Mouse (Mus musculus): ENCODE measurements around the gene Kcnh2. TPM values are rescaled to one million over a fixed set of nuclear protein-coding genes. Genes with fewer than 3 reads are reported as not detected.

Kcnh2 gene
- polyA plus RNA-seq, 1 experiment from 2014 or later, result 0.35 TPM

GRCm38 (mm10) chr5:24378700-24379099 lies 27.3 kb upstream of the Kcnh2 start:
- Histone ChIP-seq H3K4me3 (replicated peaks) (no peak overlapping the region), H3K9me3 (replicated peaks) (no peaks in the 10 kb centered on the region), H3K9ac (no peak overlapping the region), H3K36me3 (replicated peaks) (no peaks in the 10 kb centered on the region), H3K4me1 (replicated peaks) (peaks cover 12% of the 10 kb centered on the region), H3K27me3 (peaks cover 11% of the 10 kb centered on the region; the same call in 1 of the 2 replicates), H3K27ac (replicated peaks) (no peak overlapping the region), H3K4me2 (no peak overlapping the region)
- no peak for ATAC-seq (ENCODE audit: insufficient read depth)
- WGBS (ENCODE audit: insufficient replicate concordance), result 57% methylated on average over 2 of the region's 2 CpGs

GRCm38 (mm10) chr5:24374666-24375328 lies 23.4 kb upstream of the Kcnh2 start:
- Histone ChIP-seq H3K4me1 (replicated peaks) (no peaks in the 10 kb centered on the region), H3K9ac (no peak overlapping the region), H3K36me3 (replicated peaks) (no peaks in the 10 kb centered on the region), H3K27ac (replicated peaks) (no peak overlapping the region), H3K4me3 (replicated peaks) (no peak overlapping the region), H3K9me3 (replicated peaks) (no peaks in the 10 kb centered on the region), H3K4me2 (no peak overlapping the region), H3K27me3 (peaks cover 11% of the 10 kb centered on the region; the same call in 1 of the 2 replicates)
- 57% methylated on average over 7 of the region's 7 CpGs for WGBS (ENCODE audit: insufficient replicate concordance)
- ATAC-seq (ENCODE audit: insufficient read depth), result no peak

- no peak overlapping the region for H3K27ac ChIP-seq (replicated peaks)
- H3K27me3 ChIP-seq, result peaks cover 11% of the 10 kb centered on the region; the same call in 1 of the 2 replicates
- 70% methylated on average over 6 of the region's 6 CpGs for WGBS (ENCODE audit: insufficient replicate concordance)
- no peaks in the 10 kb centered on the region for H3K4me1 ChIP-seq (replicated peaks)
- no peak for ATAC-seq (ENCODE audit: insufficient read depth)
- no peak overlapping the region for H3K4me2 ChIP-seq
- no peak overlapping the region for H3K4me3 ChIP-seq (replicated peaks)
- no peaks in the 10 kb centered on the region for H3K36me3 ChIP-seq (replicated peaks)
- H3K9me3 ChIP-seq (replicated peaks), result no peaks in the 10 kb centered on the region
- no peak overlapping the region for H3K9ac ChIP-seq
These were observed 22.8 kb upstream of the Kcnh2 start for GRCm38 (mm10) chr5:24374216-24374615.

GRCm38 (mm10) chr5:24373807-24374206 lies 22.4 kb upstream of the Kcnh2 start:
- H3K9ac ChIP-seq, result no peak overlapping the region
- no peaks in the 10 kb centered on the region for H3K9me3 ChIP-seq (replicated peaks)
- no peaks in the 10 kb centered on the region for H3K36me3 ChIP-seq (replicated peaks)
- no peak for ATAC-seq (ENCODE audit: insufficient read depth)
- H3K27me3 ChIP-seq, result peaks cover 11% of the 10 kb centered on the region; the same call in 1 of the 2 replicates
- H3K4me3 ChIP-seq (replicated peaks), result no peak overlapping the region
- H3K4me2 ChIP-seq, result no peak overlapping the region
- no peak overlapping the region for H3K27ac ChIP-seq (replicated peaks)
- no peaks in the 10 kb centered on the region for H3K4me1 ChIP-seq (replicated peaks)
- 74% methylated on average over 5 of the region's 5 CpGs for WGBS (ENCODE audit: insufficient replicate concordance)

DNA sequence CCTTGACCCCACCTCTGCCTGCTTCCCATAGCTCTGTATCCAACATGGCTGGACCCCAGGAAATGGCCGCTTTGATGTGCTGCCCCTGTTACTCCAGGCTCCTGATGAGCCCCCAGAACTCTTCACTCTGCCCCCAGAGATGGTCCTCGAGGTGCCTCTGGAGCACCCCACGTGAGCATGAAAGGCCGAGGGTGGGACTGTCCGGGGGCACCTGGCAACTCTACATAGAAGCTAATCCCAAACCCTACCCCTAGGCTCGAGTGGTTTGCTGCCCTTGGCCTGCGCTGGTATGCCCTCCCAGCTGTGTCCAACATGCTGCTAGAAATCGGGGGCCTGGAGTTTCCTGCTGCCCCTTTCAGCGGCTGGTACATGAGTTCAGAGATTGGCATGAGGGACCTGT lies 18.4 kb upstream of the Kcnh2 start:
- H3K27ac ChIP-seq (replicated peaks), result no peak overlapping the region
- H3K36me3 ChIP-seq (replicated peaks), result no peaks in the 10 kb centered on the region
- no peaks in the 10 kb centered on the region for H3K4me1 ChIP-seq (replicated peaks)
- H3K4me3 ChIP-seq (replicated peaks), result no peak overlapping the region
- H3K9ac ChIP-seq, result no peak overlapping the region
- H3K27me3 ChIP-seq, result peaks cover 17% of the 10 kb centered on the region; the same call in 1 of the 2 replicates
- ATAC-seq (ENCODE audit: insufficient read depth), result no peak
- WGBS (ENCODE audit: insufficient replicate concordance), result 70% methylated on average over 9 of the region's 9 CpGs
- H3K9me3 ChIP-seq (replicated peaks), result no peaks in the 10 kb centered on the region
- no peak overlapping the region for H3K4me2 ChIP-seq

GRCm38 (mm10) chr5:24366426-24366825 lies 15.0 kb upstream of the Kcnh2 start:
- Histone ChIP-seq H3K4me3 (replicated peaks) (no peak overlapping the region), H3K27me3 (peaks cover 27% of the 10 kb centered on the region; the same call in 1 of the 2 replicates), H3K27ac (replicated peaks) (no peak overlapping the region), H3K4me1 (replicated peaks) (no peaks in the 10 kb centered on the region), H3K4me2 (no peak overlapping the region), H3K36me3 (replicated peaks) (no peaks in the 10 kb centered on the region), H3K9ac (no peak overlapping the region), H3K9me3 (replicated peaks) (no peaks in the 10 kb centered on the region)
- no peak for ATAC-seq (ENCODE audit: insufficient read depth)
- 42% methylated on average over 9 of the region's 9 CpGs for WGBS (ENCODE audit: insufficient replicate concordance)

GRCm38 (mm10) chr5:24365528-24365927 lies 14.1 kb upstream of the Kcnh2 start:
- H3K4me3 ChIP-seq (replicated peaks), result 0 out of 2 replicates have a peak overlapping the region, but pooled peaks have one; percentile 2
- H3K27me3 ChIP-seq, result peaks cover 27% of the 10 kb centered on the region; the same call in 1 of the 2 replicates
- no peak overlapping the region for H3K4me2 ChIP-seq
- no peaks in the 10 kb centered on the region for H3K36me3 ChIP-seq (replicated peaks)
- no peak overlapping the region for H3K27ac ChIP-seq (replicated peaks)
- no peaks in the 10 kb centered on the region for H3K4me1 ChIP-seq (replicated peaks)
- H3K9ac ChIP-seq, result no peak overlapping the region
- no peaks in the 10 kb centered on the region for H3K9me3 ChIP-seq (replicated peaks)
- no peak for ATAC-seq (ENCODE audit: insufficient read depth)
- 7% methylated on average over 5 of the region's 5 CpGs for WGBS (ENCODE audit: insufficient replicate concordance)

DNA sequence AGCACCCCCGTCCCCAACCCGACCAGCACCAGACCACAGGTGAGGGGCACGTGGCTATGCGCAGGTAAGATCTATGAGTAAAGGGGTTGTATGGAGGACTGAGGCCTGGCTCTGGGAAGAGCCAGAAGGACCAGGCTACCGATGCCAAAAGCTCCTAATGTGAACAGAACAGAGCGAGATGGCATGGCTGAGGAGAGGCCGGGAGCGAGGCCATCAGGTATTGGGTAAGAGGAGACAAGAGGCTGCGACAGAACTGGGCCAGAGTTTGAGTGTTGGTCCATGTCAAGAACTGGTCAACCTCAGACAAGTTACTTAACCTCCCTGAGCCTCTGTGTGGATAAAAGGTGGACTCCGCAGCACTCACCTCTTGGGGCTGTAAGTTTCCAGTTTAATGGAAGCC lies 13.6 kb upstream of the Kcnh2 start:
- H3K4me2 ChIP-seq, result peak overlapping the region; percentile 3; the same call in 1 of the 2 replicates
- ATAC-seq (ENCODE audit: insufficient read depth), result no peak
- H3K4me1 ChIP-seq (replicated peaks), result no peaks in the 10 kb centered on the region
- no peaks in the 10 kb centered on the region for H3K9me3 ChIP-seq (replicated peaks)
- 0 out of 2 replicates have a peak overlapping the region, but pooled peaks have one; percentile 2 for H3K4me3 ChIP-seq (replicated peaks)
- no peaks in the 10 kb centered on the region for H3K36me3 ChIP-seq (replicated peaks)
- no peak overlapping the region for H3K27ac ChIP-seq (replicated peaks)
- 49% methylated on average over 10 of the region's 10 CpGs for WGBS (ENCODE audit: insufficient replicate concordance)
- no peak overlapping the region for H3K9ac ChIP-seq
- H3K27me3 ChIP-seq, result peaks cover 27% of the 10 kb centered on the region; the same call in 1 of the 2 replicates

DNA sequence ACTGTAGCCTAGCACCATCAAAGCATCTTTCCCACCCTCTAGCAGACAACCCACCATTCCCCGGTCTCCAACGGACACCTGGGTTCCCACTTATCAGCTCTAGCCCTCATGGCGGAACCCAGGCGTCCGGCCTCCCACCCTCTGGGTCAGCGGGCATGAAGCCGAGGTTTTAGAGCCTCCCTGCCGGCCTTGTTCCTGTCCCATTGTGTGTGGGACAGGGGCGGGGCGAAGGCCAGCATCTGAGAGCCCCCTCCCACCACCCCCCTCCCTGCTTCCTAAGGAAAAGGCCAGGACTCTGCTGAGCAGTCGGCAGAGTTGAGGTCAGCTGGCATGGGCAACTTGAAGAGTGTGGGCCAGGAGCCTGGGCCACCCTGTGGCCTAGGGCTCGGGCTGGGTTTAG lies 13.1 kb upstream of the Kcnh2 start, which contains the start of gene Nos3:
Nos3 (plus strand) TSS at position 303 of the 400 bp plus-strand sequence.
- WGBS (ENCODE audit: insufficient replicate concordance), result 37% methylated on average over 12 of the region's 12 CpGs
- no peak for ATAC-seq (ENCODE audit: insufficient read depth)
- Histone ChIP-seq H3K9me3 (replicated peaks) (no peaks in the 10 kb centered on the region), H3K4me2 (peak within 1 kb of the TSS; percentile 3; the same call in 1 of the 2 replicates), H3K36me3 (replicated peaks) (no peaks in the 10 kb centered on the region), H3K4me3 (replicated peaks) (0 out of 2 replicates have a peak within 1 kb of the TSS, but pooled peaks have one; percentile 2), H3K27me3 (peaks cover 27% of the 10 kb centered on the region; the same call in 1 of the 2 replicates), H3K9ac (no peak within 1 kb of the TSS), H3K27ac (replicated peaks) (no peak within 1 kb of the TSS), H3K4me1 (replicated peaks) (no peaks in the 10 kb centered on the region)

GRCm38 (mm10) chr5:24364061-24364460 lies 12.7 kb upstream of the Kcnh2 start:
- Histone ChIP-seq H3K27ac (replicated peaks) (no peak overlapping the region), H3K4me3 (replicated peaks) (no peak overlapping the region), H3K9me3 (replicated peaks) (no peaks in the 10 kb centered on the region), H3K9ac (no peak overlapping the region), H3K36me3 (replicated peaks) (no peaks in the 10 kb centered on the region), H3K4me2 (no peak overlapping the region), H3K4me1 (replicated peaks) (no peaks in the 10 kb centered on the region), H3K27me3 (peaks cover 27% of the 10 kb centered on the region; the same call in 1 of the 2 replicates)
- 36% methylated on average over 3 of the region's 3 CpGs for WGBS (ENCODE audit: insufficient replicate concordance)
- ATAC-seq (ENCODE audit: insufficient read depth), result no peak

DNA sequence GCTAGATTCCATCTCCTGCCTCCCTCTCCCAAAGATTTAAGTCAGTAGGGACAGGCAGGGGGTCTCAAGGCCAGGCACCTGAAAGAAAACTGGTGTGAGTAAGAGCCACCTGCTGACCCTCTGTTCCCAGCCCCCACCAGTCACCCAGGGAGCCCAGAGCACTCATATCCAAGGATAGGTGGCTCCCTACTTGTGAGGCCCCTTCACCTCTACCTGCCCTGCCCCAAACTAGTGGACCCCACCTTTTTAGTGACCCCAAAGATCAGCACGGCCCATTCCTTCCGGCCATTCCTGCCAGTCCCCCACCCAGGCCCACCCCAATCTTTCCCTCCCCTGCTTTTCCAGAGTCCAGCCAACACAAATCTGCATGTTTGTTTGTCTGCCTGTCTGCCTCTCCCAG lies 12.1 kb upstream of the Kcnh2 start:
- H3K9ac ChIP-seq, result no peak overlapping the region
- H3K4me1 ChIP-seq (replicated peaks), result no peaks in the 10 kb centered on the region
- WGBS (ENCODE audit: insufficient replicate concordance), result 33% methylated on average over 2 of the region's 2 CpGs
- peaks cover 27% of the 10 kb centered on the region; the same call in 1 of the 2 replicates for H3K27me3 ChIP-seq
- ATAC-seq (ENCODE audit: insufficient read depth), result no peak
- H3K4me2 ChIP-seq, result no peak overlapping the region
- H3K36me3 ChIP-seq (replicated peaks), result no peaks in the 10 kb centered on the region
- H3K4me3 ChIP-seq (replicated peaks), result no peak overlapping the region
- H3K27ac ChIP-seq (replicated peaks), result no peak overlapping the region
- no peaks in the 10 kb centered on the region for H3K9me3 ChIP-seq (replicated peaks)

Measured in liver, embryonic 15.5 days (tissue).